Mouse (Mus musculus) erythroblast, embryonic 14.5 days (primary cell): ENCODE results near the gene March10.

ENCODE experiments used
- GATA1 ChIP-seq: IDR thresholded peaks from 2 replicates; pipeline ENCODE4 v1.6.1; 2012; ENCODE audit warnings: low read length, inconsistent platforms, mixed read lengths
- TAL1 ChIP-seq: IDR thresholded peaks from 3 replicates; pipeline ENCODE4 v1.6.1; 2012; ENCODE audit warnings: low read length, inconsistent platforms, mixed read lengths

- TF ChIP-seq TAL1 (no peak), GATA1 (no peak)
Observed at GRCm38 (mm10) chr11:105446221-105446620, 10.3 kb downstream of the March10 start.
